Mouse (Mus musculus): Measurements from ENCODE around the gene Arhgap18.

Arhgap18 gene

GRCm38 (mm10) chr10:26752929-26753567, at the start of gene Arhgap18:
TSS of gene Arhgap18 (plus strand) at chr10:26753421.
- DNase-seq = no peak

GRCm38 (mm10) chr10:26710458-26711011, 42.7 kb upstream of the Arhgap18 start:
- no peak for DNase-seq

GRCm38 (mm10) chr10:26711068-26711467, 42.2 kb upstream of the Arhgap18 start:
- DNase-seq = peak; percentile 71

- DNase-seq = no peak
Observed at GRCm38 (mm10) chr10:26713986-26714385, 39.2 kb upstream of the Arhgap18 start.

- no peak for DNase-seq
Observed at GRCm38 (mm10) chr10:26724704-26725103, 28.5 kb upstream of the Arhgap18 start.

- no peak for DNase-seq
Observed at GRCm38 (mm10) chr10:26725255-26725654, 28.0 kb upstream of the Arhgap18 start.

- DNase-seq = no peak
Observed at GRCm38 (mm10) chr10:26750827-26751226, 2.4 kb upstream of the Arhgap18 start.

- peak; percentile 70 for DNase-seq
Observed at GRCm38 (mm10) chr10:26752064-26752928, 925 bp upstream of the Arhgap18 start.

GRCm38 (mm10) chr10:26754006-26754405, 785 bp downstream of the Arhgap18 start:
- no peak for DNase-seq

- DNase-seq = no peak
Observed at GRCm38 (mm10) chr10:26757231-26757630, 4.0 kb downstream of the Arhgap18 start.

- no peak for DNase-seq
Observed at GRCm38 (mm10) chr10:26759469-26759868, 6.2 kb downstream of the Arhgap18 start.

- DNase-seq = no peak
Observed at GRCm38 (mm10) chr10:26761103-26761502, 7.9 kb downstream of the Arhgap18 start.

- DNase-seq = no peak
Observed at GRCm38 (mm10) chr10:26761991-26762903, 9.0 kb downstream of the Arhgap18 start.

- DNase-seq = no peak
Observed at GRCm38 (mm10) chr10:26767196-26767595, 14.0 kb downstream of the Arhgap18 start.

GRCm38 (mm10) chr10:26768943-26769342, 15.7 kb downstream of the Arhgap18 start:
- DNase-seq = no peak

- DNase-seq = no peak
Observed at GRCm38 (mm10) chr10:26770035-26770434, 16.8 kb downstream of the Arhgap18 start.

GRCm38 (mm10) chr10:26771938-26772623, 18.9 kb downstream of the Arhgap18 start:
- DNase-seq = peak; percentile 92

- DNase-seq = peak; percentile 87
Observed at GRCm38 (mm10) chr10:26772624-26773540, 19.7 kb downstream of the Arhgap18 start.

GRCm38 (mm10) chr10:26773541-26773940, 20.3 kb downstream of the Arhgap18 start:
- no peak for DNase-seq

GRCm38 (mm10) chr10:26774266-26774665, 21.0 kb downstream of the Arhgap18 start:
- no peak for DNase-seq

- DNase-seq = no peak
Observed at GRCm38 (mm10) chr10:26776443-26776842, 23.2 kb downstream of the Arhgap18 start.
